Mouse (Mus musculus) frontal cortex, postnatal 14 days (tissue): ENCODE results near the gene Elavl3.
"Not testable (repeated sequence)": the region's sequence is repeated elsewhere in the genome, so short reads cannot be mapped to it uniquely, and the experiment has no call there.

Experiments
- DNase-seq, 2 experiments: peaks; one replicate each; pipeline ENCODE4 v3.0.0; 2022; ENCODE audit warnings: low spot score in 2 of 2

Gene Elavl3

GRCm38 (mm10) chr9:22051958-22052254 lies at the start of gene Elavl3:
Elavl3 (minus strand) TSS chr9:22052023.
- DNase-seq, result peak in 1 of 2 experiments; percentile 82

DNA sequence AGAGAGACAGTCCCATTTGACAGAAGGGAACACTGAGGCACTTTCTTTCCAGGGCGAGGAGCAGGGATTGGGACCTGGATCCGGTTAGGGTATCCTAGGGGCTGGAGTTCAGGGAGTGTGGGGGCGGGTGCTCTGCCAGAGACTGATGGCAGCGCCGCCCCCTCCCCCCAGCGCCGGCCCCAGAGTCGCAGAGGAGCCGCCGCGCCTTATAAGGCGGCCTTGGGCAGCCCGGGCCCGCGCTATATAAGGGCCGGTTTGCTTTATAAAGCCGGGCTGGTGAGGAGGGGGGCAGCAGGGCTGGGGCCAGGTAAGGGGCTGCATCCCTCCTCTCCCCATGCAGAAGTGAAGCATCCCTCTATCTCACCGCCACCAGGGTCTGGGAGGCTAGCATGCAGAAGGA lies 48.1 kb upstream of the Elavl3 start:
- DNase-seq, result no peak

DNA sequence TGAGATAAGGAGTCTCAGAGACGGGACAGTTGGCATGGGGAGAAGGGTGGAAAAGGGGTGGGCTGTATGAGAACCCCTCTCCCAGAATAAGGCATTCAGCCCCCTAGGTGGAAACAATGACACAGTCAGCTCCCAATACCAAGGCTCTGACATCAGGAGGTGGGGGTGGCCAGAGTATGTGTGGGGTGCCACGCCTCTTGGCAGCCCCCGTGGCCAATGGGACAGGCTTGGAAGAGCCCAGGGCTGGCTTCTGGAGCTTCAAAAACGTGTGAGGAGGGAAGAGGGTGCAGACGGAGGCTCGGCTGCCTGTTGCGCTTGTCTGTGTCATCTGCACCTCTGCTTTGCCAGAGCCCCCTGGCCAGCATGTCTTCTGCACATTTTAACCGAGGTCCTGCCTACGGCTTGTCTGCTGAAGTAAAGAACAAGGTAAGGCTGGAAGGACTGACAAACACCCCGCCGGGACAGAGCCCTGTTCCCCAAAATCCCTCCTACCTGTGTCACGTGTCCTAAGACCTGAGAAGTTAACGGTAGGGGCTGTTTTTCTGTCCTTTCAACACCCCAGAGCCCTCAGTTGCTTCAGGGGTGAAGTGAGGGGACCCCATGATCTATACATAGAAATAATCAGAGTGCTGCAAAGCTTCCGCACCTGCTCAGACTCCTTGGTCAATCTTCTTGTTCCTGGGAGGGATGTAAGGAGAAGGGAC lies 47.3 kb upstream of the Elavl3 start, which contains the start of gene Cnn1:
Cnn1 (plus strand) TSS at position 224 of the 704 bp plus-strand sequence.
- DNase-seq, result no peak

DNA sequence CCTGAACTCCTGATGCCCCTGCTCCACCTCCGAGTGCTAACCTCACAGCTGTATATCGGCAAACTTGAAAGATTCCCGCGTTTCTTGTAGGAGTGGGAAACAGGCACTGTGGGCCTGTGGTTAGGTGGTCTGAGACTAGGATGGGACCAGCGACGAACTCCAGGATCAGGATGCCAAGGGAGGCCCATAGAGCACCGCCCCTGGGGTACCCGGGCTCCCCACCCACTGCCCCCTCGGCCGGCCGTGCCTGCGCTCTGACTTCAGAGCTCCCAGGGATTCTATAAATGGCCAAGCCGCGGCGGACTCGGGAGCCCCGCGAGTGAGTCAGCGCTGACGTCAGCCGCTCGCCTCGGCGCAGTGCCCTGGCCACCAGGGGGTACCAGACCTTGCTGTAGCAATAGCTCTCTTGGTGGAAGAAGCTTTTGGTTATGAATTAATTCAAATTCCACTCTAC lies 44.1 kb upstream of the Elavl3 start:
- DNase-seq, result peak; percentile 46 to 55

DNA sequence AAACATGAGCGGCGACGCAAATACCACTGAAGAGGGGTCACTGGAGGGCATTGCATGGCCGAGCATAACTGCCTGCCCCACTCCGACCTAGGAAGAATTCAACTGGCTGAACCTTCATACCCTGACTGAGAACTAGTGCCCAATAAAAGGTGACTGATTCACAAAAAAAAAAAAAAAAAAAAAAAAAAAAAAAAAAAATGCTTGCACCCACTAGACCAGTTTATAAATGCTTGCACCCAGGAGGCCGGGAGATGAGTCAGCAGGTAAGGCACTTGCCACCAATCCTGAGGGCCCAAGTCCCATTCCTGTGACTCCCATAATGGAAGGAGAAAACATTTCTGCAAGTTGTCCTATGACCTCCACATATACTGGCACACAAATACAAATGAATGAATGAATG lies 40.9 kb upstream of the Elavl3 start:
- no peak for DNase-seq

GRCm38 (mm10) chr9:22089986-22090385 lies 38.2 kb upstream of the Elavl3 start:
- no peak for DNase-seq

- DNase-seq, result no peak
Observed at GRCm38 (mm10) chr9:22089281-22089680, 37.5 kb upstream of the Elavl3 start.

GRCm38 (mm10) chr9:22087034-22087618 lies 35.3 kb upstream of the Elavl3 start:
- DNase-seq, result no peak

DNA sequence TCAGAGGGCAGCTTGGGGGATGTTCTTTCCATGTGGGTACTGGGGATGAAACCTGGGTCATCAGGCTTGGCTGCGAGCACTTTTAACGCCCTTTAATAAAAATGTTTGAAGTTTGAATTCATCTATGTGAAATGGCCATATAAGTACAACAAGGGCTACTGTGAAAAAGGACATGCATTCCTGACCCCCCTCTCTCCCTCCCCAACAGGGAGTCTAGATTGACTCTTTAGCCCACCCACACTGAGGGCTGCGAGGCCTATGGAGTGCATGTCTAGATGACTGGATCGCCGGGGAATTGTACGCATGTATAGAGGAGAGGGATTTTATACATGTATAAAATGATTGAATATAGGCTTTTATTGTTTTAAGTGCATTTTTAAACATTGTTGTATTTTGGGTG lies 34.2 kb upstream of the Elavl3 start:
- DNase-seq, result no peak

DNA sequence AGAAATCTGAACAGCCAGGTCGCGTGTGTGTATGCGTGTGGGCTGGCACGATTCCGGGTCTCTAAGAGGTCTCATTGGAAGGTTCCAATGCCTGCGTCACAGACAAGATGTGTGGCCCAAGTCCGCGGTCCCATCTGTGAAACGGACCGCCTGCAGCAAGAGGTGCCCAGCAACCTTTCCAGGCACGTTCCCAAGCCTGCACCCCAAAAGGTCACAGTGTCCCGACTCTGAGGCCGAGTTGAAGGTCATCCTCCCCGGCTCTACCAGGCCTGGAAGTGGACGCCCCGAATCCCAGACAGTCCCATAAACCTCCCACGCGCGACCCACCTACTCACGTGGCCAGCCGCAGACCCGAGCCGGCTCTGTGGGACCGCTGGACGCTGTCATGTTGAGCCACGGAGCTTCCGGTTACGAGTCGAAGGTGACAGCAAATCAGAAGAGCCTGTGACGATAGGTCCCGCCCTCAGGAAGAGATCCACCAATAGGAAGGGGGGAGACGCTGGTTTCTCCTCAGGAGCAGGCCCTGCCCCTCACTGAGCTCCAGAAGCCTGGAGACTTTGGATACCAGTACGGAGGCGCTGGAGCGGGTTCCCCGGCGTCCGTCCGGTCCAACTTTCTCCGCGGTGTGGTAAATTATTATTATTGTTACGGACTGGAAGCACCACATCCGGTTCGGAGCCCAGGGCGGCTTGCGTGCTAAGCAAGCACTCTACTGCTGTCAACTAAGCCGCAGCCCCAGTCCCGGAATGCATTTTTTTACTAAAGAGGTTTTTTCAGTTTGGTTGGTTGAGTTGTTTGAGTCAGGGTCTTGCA lies 33.4 kb upstream of the Elavl3 start, which contains the start of gene Ecsit:
Ecsit (minus strand) TSS at position 417 of the 813 bp plus-strand sequence.
- DNase-seq, result peak; percentile 93 to 94

GRCm38 (mm10) chr9:22084667-22085021 lies 32.8 kb upstream of the Elavl3 start:
- no peak for DNase-seq

- no peak for DNase-seq
Observed at GRCm38 (mm10) chr9:22076223-22076622, 24.4 kb upstream of the Elavl3 start.

GRCm38 (mm10) chr9:22075778-22076177 lies 24.0 kb upstream of the Elavl3 start:
- DNase-seq, result not testable (repeated sequence)

DNA sequence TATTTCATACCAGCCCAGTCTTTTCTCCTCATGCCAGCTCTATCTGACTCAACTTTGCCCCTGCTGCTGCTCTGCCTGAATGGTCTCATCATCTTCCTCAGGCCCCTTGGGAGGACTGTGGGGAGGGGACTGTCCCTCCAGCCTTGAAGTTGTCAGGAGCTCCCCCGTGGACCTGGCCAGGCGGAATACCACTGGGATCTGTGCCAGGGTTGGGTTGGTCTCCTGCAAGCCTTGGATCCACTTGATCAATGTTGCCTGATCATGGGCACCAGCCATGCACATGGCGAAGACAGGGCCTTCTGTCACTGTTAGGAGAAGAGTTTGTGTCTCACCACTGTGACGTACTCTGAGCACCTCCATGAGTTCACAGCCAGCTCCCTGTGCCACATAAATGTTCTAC lies 20.5 kb upstream of the Elavl3 start:
- no peak for DNase-seq

DNA sequence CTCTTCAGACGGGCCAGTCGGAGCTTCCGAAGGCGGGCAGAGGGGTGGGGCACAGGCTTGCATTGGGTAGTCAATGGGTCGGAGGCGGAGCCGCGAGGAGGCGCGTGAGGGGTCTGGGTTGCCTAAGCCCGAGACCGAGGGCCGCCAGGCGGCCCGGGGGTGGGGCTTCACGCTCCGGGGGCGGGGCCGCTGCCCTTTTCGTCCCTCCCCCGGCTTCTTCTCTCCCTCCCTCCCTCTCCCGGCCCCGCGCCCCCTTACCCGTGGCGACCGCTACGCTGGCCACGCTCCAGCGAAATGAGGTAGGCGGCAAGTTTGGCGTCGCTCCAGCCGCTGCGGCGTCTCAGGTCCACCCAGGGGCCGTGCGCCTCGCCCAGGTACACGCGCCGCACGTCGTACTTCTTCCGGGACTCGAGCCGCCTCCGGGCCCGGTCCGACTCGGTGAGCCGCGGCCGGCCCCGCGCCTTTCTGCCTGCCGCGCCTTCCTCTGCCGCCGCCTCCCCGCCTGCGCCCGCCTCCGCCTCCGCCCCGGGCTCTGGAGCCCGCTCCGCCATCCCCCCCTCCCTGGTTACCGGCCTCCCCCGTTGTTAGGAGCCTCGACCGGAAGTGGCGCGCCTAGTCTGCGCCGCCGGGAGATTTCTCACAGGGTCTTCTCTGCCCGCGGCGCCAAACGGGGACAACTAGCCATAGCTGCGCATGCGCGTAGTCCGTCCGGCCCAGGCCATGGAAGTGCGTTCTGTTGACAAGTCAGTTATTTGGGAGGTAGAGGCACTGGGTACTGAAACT lies 19.2 kb upstream of the Elavl3 start, which contains the start of the genes Gm49318 and Zfp653:
Gm49318 (minus strand) TSS at position 469 of the 783 bp plus-strand sequence.
Zfp653 (minus strand) TSS at position 586 of the 783 bp plus-strand sequence.
- peak; percentile 93 to 94 for DNase-seq

DNA sequence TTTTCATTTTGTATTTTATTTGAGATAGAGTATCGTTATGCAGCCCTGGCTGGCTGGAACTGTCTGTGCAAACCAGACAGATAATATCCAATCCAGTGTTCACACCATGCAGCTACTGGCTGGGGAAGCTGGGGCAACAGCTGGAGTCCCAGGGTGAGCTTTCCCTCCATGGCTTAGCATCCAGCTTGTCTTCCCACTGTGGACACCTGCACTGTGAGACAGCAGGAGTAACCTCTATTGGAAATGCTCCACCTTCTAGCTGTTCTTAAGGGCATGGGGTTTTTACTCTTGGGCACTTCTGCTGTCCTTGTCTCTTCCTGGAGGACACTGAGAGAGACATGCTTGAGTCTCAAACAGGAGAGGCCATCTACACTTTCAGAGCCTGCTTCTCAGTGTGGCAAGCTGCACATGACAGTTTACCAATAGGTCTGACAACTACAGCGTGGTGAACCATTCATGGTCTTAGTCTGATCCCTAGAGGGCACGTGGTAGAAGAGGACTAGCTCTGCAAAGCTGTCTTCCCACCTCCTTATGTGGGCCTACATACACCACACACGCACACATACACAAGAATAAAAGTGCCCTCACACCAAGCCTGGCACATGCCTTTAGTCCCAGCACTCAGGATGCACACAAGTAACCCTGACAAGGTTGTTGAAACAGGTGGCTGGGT lies 18.2 kb upstream of the Elavl3 start:
- DNase-seq, result no peak

- no peak for DNase-seq
Observed at GRCm38 (mm10) chr9:22067195-22067594, 15.4 kb upstream of the Elavl3 start.

DNA sequence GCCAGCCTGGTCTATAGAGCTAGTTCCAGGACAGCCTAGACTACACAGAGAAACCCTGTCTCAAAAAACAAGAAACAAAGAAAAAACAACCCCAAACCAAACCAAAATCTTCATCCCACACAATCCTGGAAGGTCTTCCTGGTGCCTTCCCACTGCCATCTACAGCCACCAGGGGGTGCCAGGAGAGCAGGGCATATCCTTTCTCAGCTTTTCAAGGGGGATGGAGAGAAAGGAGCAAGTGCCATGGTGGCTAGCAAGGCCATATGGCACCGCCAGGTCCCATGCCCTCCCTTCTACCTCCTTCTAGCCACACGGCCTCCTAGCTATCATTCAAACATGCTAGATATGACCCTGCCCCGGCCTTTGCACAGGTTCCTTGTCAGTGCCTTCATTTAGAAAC lies 14.6 kb upstream of the Elavl3 start:
- DNase-seq, result no peak

GRCm38 (mm10) chr9:22065642-22066041 lies 13.8 kb upstream of the Elavl3 start:
- DNase-seq, result no peak

- DNase-seq, result no peak
Observed at GRCm38 (mm10) chr9:22064341-22064740, 12.5 kb upstream of the Elavl3 start.

- DNase-seq, result no peak
Observed at GRCm38 (mm10) chr9:22061339-22061738, 9.5 kb upstream of the Elavl3 start.
